ENCODE assay signal across 8 mouse cellular contexts in the genomic region with DNA sequence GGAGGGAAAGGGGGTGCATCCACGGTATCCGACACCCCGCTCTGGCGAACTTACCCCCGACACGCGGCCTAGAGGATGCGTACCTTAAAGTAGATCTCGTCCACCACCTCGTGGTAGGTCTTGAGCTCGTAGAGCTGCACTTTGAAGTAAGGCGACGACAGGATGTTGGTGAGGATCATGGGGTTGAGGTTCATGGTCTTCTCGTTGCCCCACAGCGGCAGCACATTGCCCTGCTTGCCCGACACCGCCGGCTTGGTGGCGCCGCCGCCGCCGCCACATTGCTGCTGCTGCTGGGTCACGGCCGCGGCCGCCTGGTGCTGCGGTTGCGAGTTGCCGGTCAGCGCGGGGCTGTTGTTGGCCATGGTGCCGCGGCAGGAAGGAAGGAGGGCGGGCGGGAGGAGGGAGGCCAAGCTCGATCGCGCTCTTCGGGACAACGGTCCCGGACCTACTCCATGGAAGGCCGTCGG. TPM values are rescaled to one million over a fixed set of nuclear protein-coding genes. Genes with fewer than 3 reads are reported as not detected.
DNase-seq lines count a peak whose midpoint lies in the region; ATAC-seq lines count a peak whose summit lies in the region.

No protein-coding gene starts in this region.

- no peaks in the 10 kb centered on the region for H3K9me3 ChIP-seq in intestine, embryonic 15.5 days
- H3K9me3 ChIP-seq in limb, embryonic 13.5 days = no peaks in the 10 kb centered on the region
- H3K9me3 ChIP-seq in midbrain, embryonic 14.5 days (ENCODE audit: control insufficient read depth, low read length) = no peaks in the 10 kb centered on the region

- ATAC-seq in intestine, embryonic 15.5 days = peak; percentile 91
- ATAC-seq in limb, embryonic 13.5 days (ENCODE audit: low FRiP score, low read depth) = peak; percentile 89
- peak; percentile 84 for ATAC-seq in midbrain, embryonic 14.5 days (ENCODE audit: low FRiP score, low TSS enrichment)

- under 1% methylated on average over 43 of the region's 44 CpGs for WGBS in intestine, embryonic 15.5 days
- WGBS in limb, embryonic 13.5 days = under 1% methylated on average over 44 of the region's 44 CpGs
- WGBS in midbrain, embryonic 14.5 days = under 1% methylated on average over 44 of the region's 44 CpGs

- H3K27ac ChIP-seq in intestine, embryonic 15.5 days = peak overlapping the region; percentile 100
- peak overlapping the region; percentile 95 for H3K27ac ChIP-seq in limb, embryonic 13.5 days
- H3K27ac ChIP-seq in midbrain, embryonic 14.5 days (replicated peaks; ENCODE audit: low read depth, low read length) = peak overlapping the region; percentile 95

- peaks cover 2% of the 10 kb centered on the region; the same call in 1 of the 2 replicates for H3K36me3 ChIP-seq in intestine, embryonic 15.5 days
- peaks cover 9% of the 10 kb centered on the region for H3K36me3 ChIP-seq in limb, embryonic 13.5 days
- H3K36me3 ChIP-seq in midbrain, embryonic 14.5 days (ENCODE audit: control insufficient read depth, insufficient read depth, low read length) = peaks cover 22% of the 10 kb centered on the region

- peak overlapping the region; percentile 96 for H3K9ac ChIP-seq in intestine, embryonic 15.5 days
- peak overlapping the region; percentile 94 for H3K9ac ChIP-seq in limb, embryonic 13.5 days
- H3K9ac ChIP-seq in midbrain, embryonic 14.5 days (replicated peaks; ENCODE audit: low read length) = peak overlapping the region; percentile 87

- H3K27me3 ChIP-seq in intestine, embryonic 15.5 days (replicated peaks) = no peaks in the 10 kb centered on the region
- no peaks in the 10 kb centered on the region for H3K27me3 ChIP-seq in limb, embryonic 13.5 days
- H3K27me3 ChIP-seq in midbrain, embryonic 14.5 days (ENCODE audit: control insufficient read depth, insufficient read depth, low read length) = no peaks in the 10 kb centered on the region

- 0 out of 2 replicates have a peak, but pooled peaks cover 5% of the 10 kb centered on the region for H3K4me1 ChIP-seq in intestine, embryonic 15.5 days (replicated peaks)
- peaks cover 19% of the 10 kb centered on the region for H3K4me1 ChIP-seq in limb, embryonic 13.5 days
- H3K4me1 ChIP-seq in midbrain, embryonic 14.5 days (ENCODE audit: control insufficient read depth, insufficient read depth, low read length) = peaks cover 19% of the 10 kb centered on the region

- peak; percentile 69 to 90 for DNase-seq in adrenal gland, adult (ENCODE audit: inconsistent age in 2 of 2, low spot score in 1 of 2)
- DNase-seq in adrenal gland, postnatal 25 days = no peak
- peak; percentile 74 for DNase-seq in embryo, embryonic 10.5 days (ENCODE audit: low spot score)
- DNase-seq in gastrocnemius, postnatal 14 days = peak; percentile 51
- peak; percentile 77 for DNase-seq in midbrain, embryonic 14.5 days
- DNase-seq in spleen, postnatal 10 days (ENCODE audit: low spot score in 2 of 2) = peak; percentile 75 to 80

- peak overlapping the region; percentile 91 for H3K4me3 ChIP-seq in intestine, embryonic 15.5 days (replicated peaks)
- peak overlapping the region; percentile 94 for H3K4me3 ChIP-seq in limb, embryonic 13.5 days
- H3K4me3 ChIP-seq in midbrain, embryonic 14.5 days (replicated peaks; ENCODE audit: low read depth, low read length) = peak overlapping the region; percentile 98

- peak overlapping the region; percentile 78 for H3K4me2 ChIP-seq in intestine, embryonic 15.5 days (replicated peaks)
- peak overlapping the region; percentile 95 for H3K4me2 ChIP-seq in limb, embryonic 13.5 days (replicated peaks)
- peak overlapping the region; percentile 95 for H3K4me2 ChIP-seq in midbrain, embryonic 14.5 days (ENCODE audit: low read length)

- intact Hi-C loops in gastrocnemius, postnatal 14 days (cut with DNase I; ENCODE audit: low total_unique reads) = loop anchor here (5.0 kb wide), 1 partner anchor 69 kb away; a partner anchor contains a TSS

RNA-seq across cellular contexts. Expression of a gene that starts 0.4 kb away (rescaled TPM):
- 77.1 and 78.8 TPM in 2 replicates for total RNA-seq in adrenal gland, postnatal 25 days (2021)
- total RNA-seq in gastrocnemius, postnatal 14 days (2021) = 10 to 100 TPM; 18.6 to 19.5 TPM
- polyA plus RNA-seq in intestine, embryonic 15.5 days (2015; fragmentation: Nextera tagmentation; extraction: Ambion mirVana) = 74.4 and 79.3 TPM in 2 replicates
- 82.3 and 90.7 TPM in 2 replicates for polyA plus RNA-seq in limb, embryonic 13.5 days (2015; fragmentation: Nextera tagmentation; extraction: Ambion mirVana)
- polyA plus RNA-seq in midbrain, embryonic 14.5 days (2014; fragmentation: Nextera tagmentation; extraction: Ambion mirVana) = 44.0 and 51.5 TPM in 2 replicates

RNA-seq across cellular contexts. Expression of a gene that starts 21.3 kb away (rescaled TPM):
- 0.57 and 0.79 TPM in 2 replicates for total RNA-seq in adrenal gland, postnatal 25 days (2021)
- total RNA-seq in gastrocnemius, postnatal 14 days (2021) = under 1 TPM in 1 of 2 experiments, not detected in 1; 0.08 TPM
- 0.05 and 0.14 TPM in 2 replicates for polyA plus RNA-seq in intestine, embryonic 15.5 days (2015; fragmentation: Nextera tagmentation; extraction: Ambion mirVana)
- polyA plus RNA-seq in limb, embryonic 13.5 days (2015; fragmentation: Nextera tagmentation; extraction: Ambion mirVana) = 0.09 and 0.23 TPM in 2 replicates
- not detected in 2 replicates for polyA plus RNA-seq in midbrain, embryonic 14.5 days (2014; fragmentation: Nextera tagmentation; extraction: Ambion mirVana)

RNA-seq across cellular contexts. Expression of a gene that starts 28.6 kb away (rescaled TPM):
- not detected in 2 replicates for total RNA-seq in adrenal gland, postnatal 25 days (2021)
- total RNA-seq in gastrocnemius, postnatal 14 days (2021) = not detected
- 0.21 and 0.45 TPM in 2 replicates for polyA plus RNA-seq in intestine, embryonic 15.5 days (2015; fragmentation: Nextera tagmentation; extraction: Ambion mirVana)
- polyA plus RNA-seq in limb, embryonic 13.5 days (2015; fragmentation: Nextera tagmentation; extraction: Ambion mirVana) = 0.92 and 1.2 TPM in 2 replicates
- polyA plus RNA-seq in midbrain, embryonic 14.5 days (2014; fragmentation: Nextera tagmentation; extraction: Ambion mirVana) = 1.0 and 2.9 TPM in 2 replicates

RNA-seq across cellular contexts. Expression of a gene that starts 29.1 kb away (rescaled TPM):
- total RNA-seq in adrenal gland, postnatal 25 days (2021) = not detected in 2 replicates
- total RNA-seq in gastrocnemius, postnatal 14 days (2021) = not detected
- not detected in 2 replicates for polyA plus RNA-seq in intestine, embryonic 15.5 days (2015; fragmentation: Nextera tagmentation; extraction: Ambion mirVana)
- 0.74 TPM in 1 of 2 replicates, not detected in the other for polyA plus RNA-seq in limb, embryonic 13.5 days (2015; fragmentation: Nextera tagmentation; extraction: Ambion mirVana)
- polyA plus RNA-seq in midbrain, embryonic 14.5 days (2014; fragmentation: Nextera tagmentation; extraction: Ambion mirVana) = 2.0 TPM in 1 of 2 replicates, not detected in the other
